Mouse (Mus musculus): Measurements from ENCODE around the gene Pqlc2. TPM values are rescaled to one million over a fixed set of nuclear protein-coding genes. Genes with fewer than 3 reads are reported as not detected.

The Pqlc2 gene
- polyA plus RNA-seq, 1 experiment: 0.82 TPM

GRCm38 (mm10) chr4:139274573-139274972, 35.9 kb downstream of the Pqlc2 start:
- no peaks in the 10 kb centered on the region for H3K9me3 ChIP-seq (ENCODE audit: control insufficient read depth, low read length)
- H3K36me3 ChIP-seq (ENCODE audit: control insufficient read depth): peaks cover 43% of the 10 kb centered on the region
- H3K4me1 ChIP-seq (ENCODE audit: control insufficient read depth): no peaks in the 10 kb centered on the region
- no peak overlapping the region for H3K4me3 ChIP-seq (replicated peaks)
- no peak for TF ChIP-seq GATA1 (IDR thresholded peaks at IDR 0.05; ENCODE audit: low read length)
- TF ChIP-seq TAL1 (IDR thresholded peaks at IDR 0.05; ENCODE audit: low read length): no peak
- H3K27me3 ChIP-seq (ENCODE audit: control insufficient read depth): no peaks in the 10 kb centered on the region

- Histone ChIP-seq H3K4me1 (ENCODE audit: control insufficient read depth) (no peaks in the 10 kb centered on the region), H3K27me3 (ENCODE audit: control insufficient read depth) (no peaks in the 10 kb centered on the region), H3K4me3 (replicated peaks) (no peak overlapping the region), H3K36me3 (ENCODE audit: control insufficient read depth) (peaks cover 49% of the 10 kb centered on the region), H3K9me3 (ENCODE audit: control insufficient read depth, low read length) (no peaks in the 10 kb centered on the region)
- TF ChIP-seq TAL1 (IDR thresholded peaks at IDR 0.05; ENCODE audit: low read length) (no peak), GATA1 (IDR thresholded peaks at IDR 0.05; ENCODE audit: low read length) (no peak)
Observed at GRCm38 (mm10) chr4:139272951-139273680, 37.4 kb downstream of the Pqlc2 start.

- Histone ChIP-seq H3K4me1 (ENCODE audit: control insufficient read depth) (no peaks in the 10 kb centered on the region), H3K36me3 (ENCODE audit: control insufficient read depth) (peaks cover 51% of the 10 kb centered on the region), H3K27me3 (ENCODE audit: control insufficient read depth) (no peaks in the 10 kb centered on the region), H3K4me3 (replicated peaks) (no peak overlapping the region), H3K9me3 (ENCODE audit: control insufficient read depth, low read length) (no peaks in the 10 kb centered on the region)
- no peak for TF ChIP-seq TAL1 (IDR thresholded peaks at IDR 0.05; ENCODE audit: low read length)
Observed at GRCm38 (mm10) chr4:139271562-139271961, 38.9 kb downstream of the Pqlc2 start.

- no peaks in the 10 kb centered on the region for H3K27me3 ChIP-seq (ENCODE audit: control insufficient read depth)
- peaks cover 54% of the 10 kb centered on the region for H3K36me3 ChIP-seq (ENCODE audit: control insufficient read depth)
- H3K4me3 ChIP-seq (replicated peaks): no peak overlapping the region
- no peak for TF ChIP-seq GATA1 (IDR thresholded peaks at IDR 0.05; ENCODE audit: low read length)
- no peak for TF ChIP-seq TAL1 (IDR thresholded peaks at IDR 0.05; ENCODE audit: low read length)
- H3K9me3 ChIP-seq (ENCODE audit: control insufficient read depth, low read length): no peaks in the 10 kb centered on the region
- no peaks in the 10 kb centered on the region for H3K4me1 ChIP-seq (ENCODE audit: control insufficient read depth)
Observed at GRCm38 (mm10) chr4:139270168-139270567, 40.3 kb downstream of the Pqlc2 start.

GRCm38 (mm10) chr4:139268242-139268641, 42.3 kb downstream of the Pqlc2 start:
- TF ChIP-seq TAL1 (IDR thresholded peaks at IDR 0.05; ENCODE audit: low read length): no peak
- TF ChIP-seq GATA1 (IDR thresholded peaks at IDR 0.05; ENCODE audit: low read length): no peak
- H3K4me1 ChIP-seq (ENCODE audit: control insufficient read depth): no peaks in the 10 kb centered on the region
- H3K27me3 ChIP-seq (ENCODE audit: control insufficient read depth): no peaks in the 10 kb centered on the region
- no peak overlapping the region for H3K4me3 ChIP-seq (replicated peaks)
- H3K9me3 ChIP-seq (ENCODE audit: control insufficient read depth, low read length): no peaks in the 10 kb centered on the region
- peaks cover 62% of the 10 kb centered on the region for H3K36me3 ChIP-seq (ENCODE audit: control insufficient read depth)

GRCm38 (mm10) chr4:139267335-139267734, 43.2 kb downstream of the Pqlc2 start:
- Histone ChIP-seq H3K36me3 (ENCODE audit: control insufficient read depth) (peaks cover 71% of the 10 kb centered on the region), H3K27me3 (ENCODE audit: control insufficient read depth) (no peaks in the 10 kb centered on the region), H3K4me1 (ENCODE audit: control insufficient read depth) (no peaks in the 10 kb centered on the region), H3K9me3 (ENCODE audit: control insufficient read depth, low read length) (no peaks in the 10 kb centered on the region), H3K4me3 (replicated peaks) (no peak overlapping the region)
- no peak for TF ChIP-seq GATA1 (IDR thresholded peaks at IDR 0.05; ENCODE audit: low read length)
- no peak for TF ChIP-seq TAL1 (IDR thresholded peaks at IDR 0.05; ENCODE audit: low read length)

GRCm38 (mm10) chr4:139266500-139266865, 44.0 kb downstream of the Pqlc2 start:
- H3K4me3 ChIP-seq (replicated peaks): no peak overlapping the region
- H3K36me3 ChIP-seq (ENCODE audit: control insufficient read depth): peaks cover 77% of the 10 kb centered on the region
- TF ChIP-seq GATA1 (IDR thresholded peaks at IDR 0.05; ENCODE audit: low read length): no peak
- TF ChIP-seq TAL1 (IDR thresholded peaks at IDR 0.05; ENCODE audit: low read length): no peak
- no peaks in the 10 kb centered on the region for H3K27me3 ChIP-seq (ENCODE audit: control insufficient read depth)
- no peaks in the 10 kb centered on the region for H3K9me3 ChIP-seq (ENCODE audit: control insufficient read depth, low read length)
- no peaks in the 10 kb centered on the region for H3K4me1 ChIP-seq (ENCODE audit: control insufficient read depth)

GRCm38 (mm10) chr4:139265783-139266499, 44.6 kb downstream of the Pqlc2 start:
- Histone ChIP-seq H3K4me1 (ENCODE audit: control insufficient read depth) (no peaks in the 10 kb centered on the region), H3K4me3 (replicated peaks) (no peak overlapping the region), H3K9me3 (ENCODE audit: control insufficient read depth, low read length) (no peaks in the 10 kb centered on the region), H3K36me3 (ENCODE audit: control insufficient read depth) (peaks cover 81% of the 10 kb centered on the region), H3K27me3 (ENCODE audit: control insufficient read depth) (no peaks in the 10 kb centered on the region)
- TF ChIP-seq GATA1 (IDR thresholded peaks at IDR 0.05; ENCODE audit: low read length): no peak

GRCm38 (mm10) chr4:139262981-139263380, 47.5 kb downstream of the Pqlc2 start:
- Histone ChIP-seq H3K9me3 (ENCODE audit: control insufficient read depth, low read length) (no peaks in the 10 kb centered on the region), H3K4me1 (ENCODE audit: control insufficient read depth) (no peaks in the 10 kb centered on the region), H3K36me3 (ENCODE audit: control insufficient read depth) (peaks cover 90% of the 10 kb centered on the region), H3K4me3 (replicated peaks) (no peak overlapping the region), H3K27me3 (ENCODE audit: control insufficient read depth) (no peaks in the 10 kb centered on the region)
- TF ChIP-seq GATA1 (IDR thresholded peaks at IDR 0.05; ENCODE audit: low read length) (no peak), TAL1 (IDR thresholded peaks at IDR 0.05; ENCODE audit: low read length) (no peak)

Data from erythroblast, embryonic 14.5 days (primary cell).